Mouse (Mus musculus): ENCODE data around the gene Rps11. TPM values are rescaled to one million over a fixed set of nuclear protein-coding genes. Genes with fewer than 3 reads are reported as not detected.

Gene Rps11
- polyA plus RNA-seq, 1 experiment: 325 TPM

- peaks cover 3% of the 10 kb centered on the region for H3K4me1 ChIP-seq (ENCODE audit: control insufficient read depth, insufficient read depth, insufficient read length)
- TF ChIP-seq CTCF (IDR thresholded peaks at IDR 0.05; ENCODE audit: extremely low read depth, insufficient read depth, insufficient read length, insufficient replicate concordance) (peak; percentile 95), POLR2A (IDR thresholded peaks at IDR 0.05; ENCODE audit: low read depth, low read length) (no peak)
- H3K27me3 ChIP-seq (ENCODE audit: control insufficient read depth, insufficient read depth, low read length): peaks cover 9% of the 10 kb centered on the region
- peak; percentile 69 to 88 for DNase-seq (ENCODE audit: low read depth in 1 of 2, low spot score in 2 of 2)
- peaks cover 6% of the 10 kb centered on the region for H3K36me3 ChIP-seq (ENCODE audit: control insufficient read depth, insufficient read depth, low read length)
- H3K27ac ChIP-seq (ENCODE audit: insufficient read depth, low read length): no peak overlapping the region
- H3K4me3 ChIP-seq (ENCODE audit: extremely low read depth, insufficient read depth, insufficient read length): peak overlapping the region; percentile 57; the same call in 1 of the 2 replicates
- WGBS: 5% methylated on average over 35 of the region's 35 CpGs
These were observed 37.6 kb upstream of the Rps11 start for GRCm38 (mm10) chr7:45161612-45162473.

GRCm38 (mm10) chr7:45160866-45161265 is 36.6 kb upstream of the Rps11 start:
- TF ChIP-seq POLR2A (IDR thresholded peaks at IDR 0.05; ENCODE audit: low read depth, low read length): no peak
- WGBS: 95% methylated on average over 3 of the region's 3 CpGs
- peaks cover 3% of the 10 kb centered on the region for H3K4me1 ChIP-seq (ENCODE audit: control insufficient read depth, insufficient read depth, insufficient read length)

GRCm38 (mm10) chr7:45160316-45160800 is 36.1 kb upstream of the Rps11 start:
- WGBS: 92% methylated on average over 6 of the region's 6 CpGs
- peaks cover 9% of the 10 kb centered on the region for H3K27me3 ChIP-seq (ENCODE audit: control insufficient read depth, insufficient read depth, low read length)
- DNase-seq (ENCODE audit: low read depth in 1 of 2, low spot score in 2 of 2): no peak
- H3K4me1 ChIP-seq (ENCODE audit: control insufficient read depth, insufficient read depth, insufficient read length): peaks cover 3% of the 10 kb centered on the region
- TF ChIP-seq CTCF (IDR thresholded peaks at IDR 0.05; ENCODE audit: extremely low read depth, insufficient read depth, insufficient read length, insufficient replicate concordance): no peak
- no peak for TF ChIP-seq POLR2A (IDR thresholded peaks at IDR 0.05; ENCODE audit: low read depth, low read length)
- H3K27ac ChIP-seq (ENCODE audit: insufficient read depth, low read length): no peak overlapping the region
- H3K36me3 ChIP-seq (ENCODE audit: control insufficient read depth, insufficient read depth, low read length): peaks cover 6% of the 10 kb centered on the region
- H3K4me3 ChIP-seq (ENCODE audit: extremely low read depth, insufficient read depth, insufficient read length): no peak overlapping the region

More at GRCm38 (mm10) chr7:45160866-45161265, 36.6 kb upstream of the Rps11 start:
- H3K27me3 ChIP-seq (ENCODE audit: control insufficient read depth, insufficient read depth, low read length): peaks cover 9% of the 10 kb centered on the region
- peaks cover 6% of the 10 kb centered on the region for H3K36me3 ChIP-seq (ENCODE audit: control insufficient read depth, insufficient read depth, low read length)
- no peak overlapping the region for H3K27ac ChIP-seq (ENCODE audit: insufficient read depth, low read length)
- DNase-seq (ENCODE audit: low read depth in 1 of 2, low spot score in 2 of 2): no peak
- no peak overlapping the region for H3K4me3 ChIP-seq (ENCODE audit: extremely low read depth, insufficient read depth, insufficient read length)

GRCm38 (mm10) chr7:45158991-45159390 is 34.8 kb upstream of the Rps11 start:
- H3K36me3 ChIP-seq (ENCODE audit: control insufficient read depth, insufficient read depth, low read length): peaks cover 6% of the 10 kb centered on the region
- H3K4me3 ChIP-seq (ENCODE audit: extremely low read depth, insufficient read depth, insufficient read length): no peak overlapping the region
- TF ChIP-seq POLR2A (IDR thresholded peaks at IDR 0.05; ENCODE audit: low read depth, low read length): no peak
- TF ChIP-seq CTCF (IDR thresholded peaks at IDR 0.05; ENCODE audit: extremely low read depth, insufficient read depth, insufficient read length, insufficient replicate concordance): no peak
- H3K27me3 ChIP-seq (ENCODE audit: control insufficient read depth, insufficient read depth, low read length): peaks cover 5% of the 10 kb centered on the region
- H3K27ac ChIP-seq (ENCODE audit: insufficient read depth, low read length): no peak overlapping the region
- 97% methylated on average over 6 of the region's 6 CpGs for WGBS
- peaks cover 3% of the 10 kb centered on the region for H3K4me1 ChIP-seq (ENCODE audit: control insufficient read depth, insufficient read depth, insufficient read length)
- DNase-seq (ENCODE audit: low read depth in 1 of 2, low spot score in 2 of 2): no peak

GRCm38 (mm10) chr7:45157459-45157858 is 33.2 kb upstream of the Rps11 start:
- no peak for TF ChIP-seq CTCF (IDR thresholded peaks at IDR 0.05; ENCODE audit: extremely low read depth, insufficient read depth, insufficient read length, insufficient replicate concordance)
- no peak for TF ChIP-seq POLR2A (IDR thresholded peaks at IDR 0.05; ENCODE audit: low read depth, low read length)
- Histone ChIP-seq H3K27me3 (ENCODE audit: control insufficient read depth, insufficient read depth, low read length) (no peaks in the 10 kb centered on the region), H3K4me3 (ENCODE audit: extremely low read depth, insufficient read depth, insufficient read length) (no peak overlapping the region), H3K27ac (ENCODE audit: insufficient read depth, low read length) (no peak overlapping the region), H3K36me3 (ENCODE audit: control insufficient read depth, insufficient read depth, low read length) (peaks cover 6% of the 10 kb centered on the region), H3K4me1 (ENCODE audit: control insufficient read depth, insufficient read depth, insufficient read length) (no peaks in the 10 kb centered on the region; the same call in 1 of the 2 replicates)
- DNase-seq (ENCODE audit: low read depth in 1 of 2, low spot score in 2 of 2): no peak
- 92% methylated on average over 14 of the region's 14 CpGs for WGBS

GRCm38 (mm10) chr7:45156206-45156605 is 32.0 kb upstream of the Rps11 start:
- no peak for DNase-seq (ENCODE audit: low read depth in 1 of 2, low spot score in 2 of 2)
- peaks cover 6% of the 10 kb centered on the region for H3K36me3 ChIP-seq (ENCODE audit: control insufficient read depth, insufficient read depth, low read length)
- no peaks in the 10 kb centered on the region for H3K27me3 ChIP-seq (ENCODE audit: control insufficient read depth, insufficient read depth, low read length)
- TF ChIP-seq CTCF (IDR thresholded peaks at IDR 0.05; ENCODE audit: extremely low read depth, insufficient read depth, insufficient read length, insufficient replicate concordance) (no peak), POLR2A (IDR thresholded peaks at IDR 0.05; ENCODE audit: low read depth, low read length) (no peak)
- 95% methylated on average over 15 of the region's 15 CpGs for WGBS
- no peaks in the 10 kb centered on the region; the same call in 1 of the 2 replicates for H3K4me1 ChIP-seq (ENCODE audit: control insufficient read depth, insufficient read depth, insufficient read length)
- H3K4me3 ChIP-seq (ENCODE audit: extremely low read depth, insufficient read depth, insufficient read length): no peak overlapping the region
- no peak overlapping the region for H3K27ac ChIP-seq (ENCODE audit: insufficient read depth, low read length)

GRCm38 (mm10) chr7:45155590-45155989 is 31.4 kb upstream of the Rps11 start:
- H3K4me1 ChIP-seq (ENCODE audit: control insufficient read depth, insufficient read depth, insufficient read length): no peaks in the 10 kb centered on the region; the same call in 1 of the 2 replicates
- H3K4me3 ChIP-seq (ENCODE audit: extremely low read depth, insufficient read depth, insufficient read length): no peak overlapping the region
- TF ChIP-seq POLR2A (IDR thresholded peaks at IDR 0.05; ENCODE audit: low read depth, low read length) (no peak), CTCF (IDR thresholded peaks at IDR 0.05; ENCODE audit: extremely low read depth, insufficient read depth, insufficient read length, insufficient replicate concordance) (no peak)
- H3K36me3 ChIP-seq (ENCODE audit: control insufficient read depth, insufficient read depth, low read length): peaks cover 6% of the 10 kb centered on the region
- H3K27ac ChIP-seq (ENCODE audit: insufficient read depth, low read length): no peak overlapping the region
- no peak for DNase-seq (ENCODE audit: low read depth in 1 of 2, low spot score in 2 of 2)
- WGBS: 95% methylated on average over 9 of the region's 9 CpGs
- no peaks in the 10 kb centered on the region for H3K27me3 ChIP-seq (ENCODE audit: control insufficient read depth, insufficient read depth, low read length)
